Mouse (Mus musculus): Measurements from ENCODE around the gene Cacng8.

DNA sequence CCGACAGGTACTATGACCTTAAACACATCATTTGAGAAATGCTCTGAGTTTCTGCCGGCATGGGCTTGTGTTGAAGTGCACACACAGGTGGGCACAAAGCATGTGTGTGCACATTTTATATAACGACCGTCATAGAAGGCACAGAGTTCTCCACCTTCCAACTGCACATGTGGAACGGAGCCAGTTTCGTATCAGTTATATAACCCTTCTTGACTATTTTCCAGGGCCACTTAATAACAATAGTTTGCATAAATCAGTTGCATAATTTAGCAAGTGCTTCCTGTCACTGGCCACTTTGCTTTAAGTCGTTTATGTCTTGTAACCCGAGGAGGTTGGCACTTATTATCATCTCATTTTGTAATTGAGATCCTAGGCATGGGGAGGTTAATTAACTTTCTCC lies 16.7 kb upstream of the Cacng8 start:
- TF ChIP-seq CTCF (IDR thresholded peaks at IDR 0.05; ENCODE audit: low read depth, low read length), result no peak
- no peak for TF ChIP-seq POLR2A (IDR thresholded peaks at IDR 0.05; ENCODE audit: extremely low read depth, insufficient read depth, low read length)

All from liver, adult 2 months (tissue).